Mouse (Mus musculus): ENCODE data around the gene Cc2d2a. TPM values are rescaled to one million over a fixed set of nuclear protein-coding genes. Genes with fewer than 3 reads are reported as not detected.
A peak's percentile ranks its signal among the peaks of the same experiment; 100 is the strongest.

Gene Cc2d2a
- polyA plus RNA-seq, 1 experiment from 2014 or later, result 8.5 TPM

- Histone ChIP-seq H3K9me3 (no peaks in the 10 kb centered on the region), H3K4me1 (no peaks in the 10 kb centered on the region), H3K27ac (no peak overlapping the region), H3K4me3 (no peak overlapping the region), H3K36me3 (peaks cover 14% of the 10 kb centered on the region), H3K27me3 (ENCODE audit: insufficient read depth, poor library complexity, severe bottlenecking) (no peaks in the 10 kb centered on the region)
- DNase-seq (ENCODE audit: low spot score), result no peak
- 84% methylated on average over 3 of the region's 3 CpGs for WGBS
Measured at GRCm38 (mm10) chr5:43749092-43749491, 86.9 kb downstream of the Cc2d2a start.

DNA sequence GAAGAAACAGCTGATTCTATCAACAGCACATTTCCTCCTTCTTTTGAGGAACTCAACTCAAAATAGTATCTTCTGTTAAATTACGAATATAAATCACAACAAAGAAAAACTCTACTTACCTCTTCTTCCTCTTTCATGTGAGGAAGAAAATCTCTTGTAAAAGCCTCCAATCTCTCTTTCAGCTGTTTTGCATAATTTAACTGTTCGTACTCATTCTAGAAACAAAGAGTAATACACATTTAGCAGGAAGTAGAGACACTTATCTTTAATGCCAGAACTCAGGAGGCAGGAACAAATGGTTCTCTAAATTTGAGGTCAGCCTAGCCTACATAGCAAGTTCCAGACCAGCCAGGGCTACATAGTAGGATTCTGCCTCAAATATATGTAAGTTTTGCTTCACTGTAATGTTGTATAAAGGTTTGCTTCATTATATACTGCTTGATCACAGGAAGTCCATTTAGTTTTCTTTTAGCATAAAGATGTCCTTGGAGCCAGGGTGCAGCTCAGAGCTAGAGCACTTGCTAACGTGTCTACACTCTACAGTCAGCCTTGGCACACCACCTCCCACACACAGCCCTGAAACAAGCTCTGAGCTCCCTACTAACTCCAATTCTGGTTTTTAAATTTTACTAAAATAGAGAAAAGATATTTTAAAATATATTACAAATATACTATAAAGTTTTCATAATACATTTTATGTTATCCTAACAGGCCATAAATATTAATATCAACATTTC is 108.6 kb downstream of the Cc2d2a start:
- peaks cover 48% of the 10 kb centered on the region for H3K36me3 ChIP-seq
- H3K4me3 ChIP-seq, result no peak overlapping the region
- H3K4me1 ChIP-seq, result no peaks in the 10 kb centered on the region
- no peaks in the 10 kb centered on the region for H3K9me3 ChIP-seq
- H3K27me3 ChIP-seq (ENCODE audit: insufficient read depth, poor library complexity, severe bottlenecking), result no peaks in the 10 kb centered on the region
- 81% methylated on average over 3 of the region's 3 CpGs for WGBS
- no peak for DNase-seq (ENCODE audit: low spot score)
- H3K27ac ChIP-seq, result no peak overlapping the region

DNA sequence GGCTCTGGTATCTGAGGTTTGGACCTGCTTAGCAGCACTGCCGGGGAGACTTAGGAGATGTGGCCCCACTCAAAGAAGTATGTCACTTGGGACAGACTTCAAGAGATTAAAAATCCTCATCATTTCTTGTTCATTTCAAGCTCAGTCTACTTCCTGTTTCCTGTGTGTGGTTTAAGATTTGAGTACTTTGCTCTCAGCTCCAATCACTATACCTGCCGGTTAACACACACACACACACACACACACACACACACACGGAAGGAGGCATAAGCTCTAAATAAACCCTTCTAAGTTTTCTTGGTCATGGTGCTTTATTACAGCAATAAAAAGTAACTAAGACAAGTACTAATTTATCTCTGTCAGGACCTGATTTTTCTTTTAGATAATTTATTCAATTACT is 109.4 kb downstream of the Cc2d2a start:
- Histone ChIP-seq H3K27ac (no peak overlapping the region), H3K4me3 (no peak overlapping the region), H3K36me3 (peaks cover 40% of the 10 kb centered on the region), H3K4me1 (0 out of 2 replicates have a peak, but pooled peaks cover 2% of the 10 kb centered on the region), H3K9me3 (no peaks in the 10 kb centered on the region), H3K27me3 (ENCODE audit: insufficient read depth, poor library complexity, severe bottlenecking) (no peaks in the 10 kb centered on the region)
- no peak for DNase-seq (ENCODE audit: low spot score)
- 81% methylated on average over 3 of the region's 3 CpGs for WGBS

DNA sequence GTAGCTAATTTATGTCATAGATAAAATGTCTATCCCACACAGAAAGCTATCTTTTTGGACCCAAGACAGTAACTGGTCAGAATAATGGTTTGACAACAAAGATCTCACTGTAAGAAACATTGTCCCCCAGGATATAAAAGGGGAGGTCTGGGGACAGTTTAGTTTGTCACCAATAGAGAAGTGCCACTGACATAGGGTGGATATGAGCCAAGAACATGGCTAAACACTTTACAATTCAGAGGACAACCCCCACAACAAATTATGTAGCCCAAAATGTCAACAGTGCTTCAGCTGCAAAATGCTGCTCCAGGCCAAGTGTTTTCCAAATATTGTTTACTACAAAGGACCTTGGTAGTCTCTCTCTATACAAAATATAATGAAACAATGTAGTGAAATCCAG is 114.3 kb downstream of the Cc2d2a start:
- Histone ChIP-seq H3K27ac (no peak overlapping the region), H3K36me3 (no peaks in the 10 kb centered on the region), H3K27me3 (ENCODE audit: insufficient read depth, poor library complexity, severe bottlenecking) (no peaks in the 10 kb centered on the region), H3K9me3 (no peaks in the 10 kb centered on the region), H3K4me1 (peaks cover 17% of the 10 kb centered on the region), H3K4me3 (no peak overlapping the region)
- DNase-seq (ENCODE audit: low spot score), result no peak

DNA sequence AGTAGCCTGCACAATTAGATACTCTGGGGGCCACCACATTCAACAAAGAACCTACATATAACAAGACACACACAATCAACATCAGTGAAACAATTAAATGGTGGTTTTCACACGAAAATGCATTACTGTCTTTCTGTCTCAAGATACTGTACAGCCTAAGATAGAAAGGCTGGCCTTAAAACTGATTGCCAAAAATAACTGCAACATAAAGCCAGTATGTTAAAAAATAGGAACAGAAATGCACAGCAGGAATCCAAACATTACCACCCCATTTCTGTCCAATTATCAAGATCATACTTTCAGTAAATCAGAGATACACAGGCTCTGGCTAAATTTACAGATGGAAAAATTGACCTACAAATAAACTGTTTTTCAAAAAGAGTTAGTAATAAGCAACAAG is 114.8 kb downstream of the Cc2d2a start:
- DNase-seq (ENCODE audit: low spot score), result no peak
- 37% methylated on average over 1 of the region's 1 CpGs for WGBS
- Histone ChIP-seq H3K27me3 (ENCODE audit: insufficient read depth, poor library complexity, severe bottlenecking) (no peaks in the 10 kb centered on the region), H3K4me3 (no peak overlapping the region), H3K27ac (no peak overlapping the region), H3K4me1 (peaks cover 17% of the 10 kb centered on the region), H3K36me3 (no peaks in the 10 kb centered on the region), H3K9me3 (no peaks in the 10 kb centered on the region)

DNA sequence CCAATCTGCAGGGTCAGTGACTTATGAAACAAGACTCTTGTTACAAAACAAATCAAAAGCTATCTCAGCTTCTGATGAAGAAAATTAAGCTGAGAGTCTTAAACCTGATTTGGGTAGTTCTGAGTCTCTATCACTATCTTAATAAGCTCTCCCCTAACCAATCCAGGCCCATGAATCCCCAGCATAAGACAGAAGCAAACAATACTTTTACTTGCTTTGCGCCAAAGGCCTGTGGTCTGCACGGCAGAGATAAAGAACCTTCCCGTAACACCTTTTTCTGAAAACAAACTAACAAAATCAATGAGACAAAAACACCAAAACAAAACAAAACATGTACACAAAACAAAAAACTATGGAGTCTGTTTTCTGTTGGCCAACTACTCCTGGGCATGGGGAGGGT is 116.4 kb downstream of the Cc2d2a start:
- peaks cover 23% of the 10 kb centered on the region for H3K4me1 ChIP-seq
- no peaks in the 10 kb centered on the region for H3K36me3 ChIP-seq
- no peak for DNase-seq (ENCODE audit: low spot score)
- no peak overlapping the region for H3K4me3 ChIP-seq
- no peak overlapping the region for H3K27ac ChIP-seq
- H3K27me3 ChIP-seq (ENCODE audit: insufficient read depth, poor library complexity, severe bottlenecking), result no peaks in the 10 kb centered on the region
- no peaks in the 10 kb centered on the region for H3K9me3 ChIP-seq
- WGBS, result 79% methylated on average over 3 of the region's 3 CpGs

- peak overlapping the region; percentile 82 for H3K4me3 ChIP-seq
- no peaks in the 10 kb centered on the region for H3K27me3 ChIP-seq (ENCODE audit: insufficient read depth, poor library complexity, severe bottlenecking)
- 0% methylated on average over 47 of the region's 61 CpGs for WGBS
- peak overlapping the region; percentile 99 for H3K27ac ChIP-seq
- peak; percentile 77 for DNase-seq (ENCODE audit: low spot score)
- no peaks in the 10 kb centered on the region for H3K9me3 ChIP-seq
- H3K4me1 ChIP-seq, result peaks cover 22% of the 10 kb centered on the region
- no peaks in the 10 kb centered on the region for H3K36me3 ChIP-seq
Measured at GRCm38 (mm10) chr5:43781423-43781976, 119.4 kb downstream of the Cc2d2a start.

GRCm38 (mm10) chr5:43781977-43782930 is 120.1 kb downstream of the Cc2d2a start:
- no peaks in the 10 kb centered on the region for H3K36me3 ChIP-seq
- H3K9me3 ChIP-seq, result no peaks in the 10 kb centered on the region
- no peaks in the 10 kb centered on the region for H3K27me3 ChIP-seq (ENCODE audit: insufficient read depth, poor library complexity, severe bottlenecking)
- WGBS, result 4% methylated on average over 82 of the region's 82 CpGs
- DNase-seq (ENCODE audit: low spot score), result peak; percentile 90
- peaks cover 15% of the 10 kb centered on the region for H3K4me1 ChIP-seq
- peak overlapping the region; percentile 82 for H3K4me3 ChIP-seq
- H3K27ac ChIP-seq, result peak overlapping the region; percentile 99

- no peak for DNase-seq (ENCODE audit: low spot score)
- Histone ChIP-seq H3K4me1 (peaks cover 15% of the 10 kb centered on the region), H3K36me3 (no peaks in the 10 kb centered on the region), H3K4me3 (no peak overlapping the region), H3K27me3 (ENCODE audit: insufficient read depth, poor library complexity, severe bottlenecking) (no peaks in the 10 kb centered on the region), H3K27ac (no peak overlapping the region), H3K9me3 (no peaks in the 10 kb centered on the region)
- WGBS, result 77% methylated on average over 2 of the region's 2 CpGs
Measured at GRCm38 (mm10) chr5:43783996-43784395, 121.8 kb downstream of the Cc2d2a start.

DNA sequence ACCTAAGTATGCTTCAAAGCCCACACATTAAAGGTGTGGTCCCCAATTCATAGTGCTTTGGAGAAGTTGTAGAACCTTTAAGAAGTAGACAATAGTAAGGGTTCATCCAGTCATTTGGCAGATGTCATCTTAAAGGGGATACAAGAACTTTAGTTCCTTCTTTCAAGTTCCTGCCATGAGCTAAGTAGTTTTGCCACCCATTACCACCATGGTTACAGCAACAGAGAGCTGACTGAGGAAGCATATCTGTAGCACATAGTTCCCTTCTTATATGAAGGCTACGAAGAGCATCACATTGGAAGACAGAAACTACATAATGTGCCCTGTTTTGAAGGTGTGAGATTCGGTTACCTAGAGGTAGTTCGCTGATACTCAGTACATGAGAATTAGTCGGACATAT is 124.5 kb downstream of the Cc2d2a start:
- Histone ChIP-seq H3K9me3 (no peaks in the 10 kb centered on the region), H3K36me3 (no peaks in the 10 kb centered on the region), H3K27me3 (ENCODE audit: insufficient read depth, poor library complexity, severe bottlenecking) (no peaks in the 10 kb centered on the region), H3K4me3 (no peak overlapping the region), H3K4me1 (peaks cover 7% of the 10 kb centered on the region), H3K27ac (no peak overlapping the region)
- 89% methylated on average over 4 of the region's 4 CpGs for WGBS
- no peak for DNase-seq (ENCODE audit: low spot score)

- no peaks in the 10 kb centered on the region for H3K27me3 ChIP-seq (ENCODE audit: insufficient read depth, poor library complexity, severe bottlenecking)
- no peaks in the 10 kb centered on the region for H3K4me1 ChIP-seq
- no peaks in the 10 kb centered on the region for H3K36me3 ChIP-seq
- H3K4me3 ChIP-seq, result no peak overlapping the region
- H3K9me3 ChIP-seq, result no peaks in the 10 kb centered on the region
- 80% methylated on average over 9 of the region's 9 CpGs for WGBS
- no peak for DNase-seq (ENCODE audit: low spot score)
- no peak overlapping the region for H3K27ac ChIP-seq
Measured at GRCm38 (mm10) chr5:43787976-43788752, 126.0 kb downstream of the Cc2d2a start.
